Mouse (Mus musculus): Measurements from ENCODE around the gene Bckdhb.
"Not testable (repeated sequence)": the region's sequence is repeated elsewhere in the genome, so short reads cannot be mapped to it uniquely, and the experiment has no call there.

Bckdhb gene

DNA sequence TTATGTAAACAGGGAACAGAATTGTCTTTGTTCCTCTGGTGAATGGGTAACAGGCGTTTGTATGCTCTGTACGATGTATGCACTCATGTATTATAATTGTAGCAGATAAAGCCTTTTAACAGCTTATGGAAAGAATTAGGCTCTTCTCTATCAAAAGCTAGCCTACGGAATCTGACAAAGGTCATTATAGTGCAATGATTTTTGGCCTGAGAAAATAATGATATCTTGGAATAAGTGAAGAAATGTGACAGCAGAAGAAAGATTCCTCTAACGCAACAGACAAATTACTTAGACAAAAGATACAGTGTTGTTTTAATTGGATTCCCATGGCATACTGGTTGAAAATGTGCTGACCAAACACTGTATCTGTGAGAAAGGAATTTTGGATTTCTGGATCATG is 122.0 kb downstream of the Bckdhb start:
- DNase-seq = no peak

DNA sequence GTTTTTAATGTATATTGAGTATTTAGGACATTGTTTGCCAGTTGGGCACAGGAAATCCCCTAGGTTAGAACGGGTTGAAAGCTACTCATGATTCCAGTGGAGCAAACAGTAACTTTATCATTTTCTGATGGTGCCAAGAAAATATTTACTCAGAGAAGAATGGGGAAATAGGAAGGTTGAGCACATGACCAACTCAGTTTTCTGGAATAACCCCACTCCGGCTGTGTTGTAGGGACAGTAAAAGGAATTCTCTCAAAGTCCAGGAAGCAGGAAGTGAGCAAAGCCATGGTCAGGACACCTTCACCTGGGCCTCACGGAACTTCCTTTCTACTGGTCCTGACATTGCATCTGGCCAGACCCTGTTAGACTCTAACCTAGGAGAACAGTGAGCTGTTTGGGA is 122.5 kb downstream of the Bckdhb start:
- no peak for DNase-seq

DNA sequence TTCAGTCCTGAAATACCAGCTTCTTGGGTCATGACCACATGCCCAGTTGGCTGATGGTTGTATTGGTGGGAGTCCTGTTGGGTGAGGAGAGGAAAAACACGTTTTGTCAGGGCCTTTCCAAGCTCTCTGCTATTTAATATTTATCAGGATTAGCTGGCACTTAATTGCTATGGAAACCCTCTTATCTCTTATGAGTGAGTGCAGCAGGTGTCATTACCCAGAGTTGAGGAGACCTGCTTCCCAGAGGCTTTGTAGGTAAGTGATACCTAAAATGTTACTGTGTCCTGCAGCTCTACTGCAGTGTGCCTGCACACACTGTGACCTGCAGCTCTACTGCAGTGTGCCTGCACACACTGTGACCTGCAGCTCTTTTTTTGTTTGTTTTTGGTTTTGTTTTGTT is 124.2 kb downstream of the Bckdhb start:
- no peak for DNase-seq

DNA sequence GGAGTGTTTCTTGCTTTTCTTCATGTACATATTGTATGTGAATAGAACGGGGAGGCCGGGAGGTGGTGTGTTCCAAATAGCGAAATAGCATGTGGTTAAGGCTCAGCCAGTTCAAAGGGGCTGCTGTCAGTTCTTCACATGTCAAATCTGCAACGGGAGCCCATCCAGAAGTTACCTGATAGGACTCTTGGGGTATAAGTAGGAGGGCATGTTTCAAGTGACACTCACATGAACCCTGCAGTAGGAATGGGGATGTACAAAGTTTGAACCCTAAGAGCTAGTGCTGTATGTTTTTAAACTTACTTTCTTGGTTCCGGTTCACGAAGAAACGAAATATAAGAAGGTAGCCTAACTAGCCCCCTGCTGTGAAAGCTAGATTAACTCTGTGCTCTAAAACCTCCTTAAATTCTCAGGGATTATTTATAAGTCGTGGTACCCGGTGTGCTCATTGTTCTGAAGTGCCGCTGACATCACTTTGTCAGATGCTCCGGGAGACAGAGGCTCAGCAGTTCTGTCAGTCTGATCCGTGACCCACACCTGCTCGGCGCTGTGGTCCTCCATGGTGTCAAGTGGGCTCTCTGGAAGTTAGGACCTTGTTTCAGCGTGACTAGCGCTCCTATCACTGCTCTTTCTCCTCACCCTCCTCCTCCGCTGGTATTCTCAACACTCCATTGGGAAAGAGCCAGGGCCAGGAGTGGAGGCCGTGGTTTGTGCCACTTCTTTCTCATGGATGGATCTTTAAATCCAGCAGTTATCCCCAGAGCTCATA is 126.1 kb downstream of the Bckdhb start:
- DNase-seq = no peak

DNA sequence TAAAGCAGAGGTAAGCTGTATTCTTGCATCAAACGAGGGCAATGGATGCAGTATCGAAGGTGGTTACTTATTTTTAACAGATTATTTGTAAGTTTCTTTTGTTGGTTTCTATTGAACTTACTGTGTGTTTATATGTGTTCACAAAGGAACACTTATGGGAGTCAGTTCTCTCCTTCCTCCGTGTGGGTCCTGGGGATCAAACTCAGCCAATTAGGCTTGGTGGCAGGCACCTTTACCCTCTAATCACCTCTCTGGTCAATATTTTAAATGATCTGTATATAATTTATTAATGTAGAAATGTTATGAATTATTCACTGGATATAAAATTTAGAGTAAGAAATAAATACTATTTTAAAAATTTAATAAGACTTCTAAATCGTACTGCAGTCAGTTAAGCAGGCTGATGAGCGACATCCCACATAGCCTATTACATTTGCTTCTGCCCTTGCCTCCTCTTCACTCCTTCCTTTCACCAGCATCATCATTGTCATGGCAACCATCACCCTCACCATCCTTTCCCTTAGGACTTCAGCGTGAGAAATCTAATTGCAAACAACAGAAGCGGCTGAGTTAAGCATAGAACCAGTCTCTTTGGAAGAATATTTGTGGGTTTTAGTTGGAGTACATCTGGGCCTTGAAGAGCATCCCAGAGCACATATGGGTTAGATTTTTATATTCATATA is 130.3 kb downstream of the Bckdhb start:
- no peak for DNase-seq

DNA sequence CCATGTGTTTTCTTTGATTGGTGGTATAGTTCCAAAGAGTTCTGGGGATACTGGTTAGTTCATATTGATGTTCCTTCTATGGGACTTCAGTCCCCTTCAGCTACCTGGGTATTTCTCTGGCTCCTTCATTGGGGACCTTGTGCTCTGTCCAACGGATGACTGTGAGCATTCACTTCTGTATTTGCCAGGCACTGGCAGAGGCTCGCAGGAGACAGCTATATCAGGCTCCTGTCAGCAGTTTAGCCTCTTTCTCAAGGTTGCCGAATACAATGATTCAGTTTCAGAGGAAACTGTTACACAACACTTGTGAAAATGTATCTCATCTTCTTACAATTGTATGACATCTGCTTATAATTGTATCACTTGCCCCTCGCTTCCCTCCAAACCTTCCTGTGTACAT is 135.8 kb downstream of the Bckdhb start:
- not testable (repeated sequence) for DNase-seq

DNA sequence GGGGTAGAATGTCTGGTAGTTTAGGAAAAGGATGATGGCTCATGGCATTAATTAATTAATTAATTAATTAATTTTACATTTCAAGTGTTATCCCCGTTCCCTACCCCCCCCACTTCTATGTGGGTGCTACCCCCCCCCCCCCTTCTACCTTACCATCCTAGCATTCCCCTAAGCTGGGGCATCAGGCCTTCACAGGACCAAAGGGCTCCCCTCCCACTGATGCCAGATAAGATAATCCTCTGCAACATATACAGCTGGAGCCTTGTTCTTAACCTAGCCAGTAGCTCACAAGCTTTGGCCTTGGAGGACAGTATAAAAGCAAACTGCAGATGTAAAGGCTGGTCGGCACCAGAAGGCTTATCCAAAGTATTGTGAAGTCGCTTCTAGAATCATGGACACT is 138.7 kb downstream of the Bckdhb start:
- DNase-seq = no peak

DNA sequence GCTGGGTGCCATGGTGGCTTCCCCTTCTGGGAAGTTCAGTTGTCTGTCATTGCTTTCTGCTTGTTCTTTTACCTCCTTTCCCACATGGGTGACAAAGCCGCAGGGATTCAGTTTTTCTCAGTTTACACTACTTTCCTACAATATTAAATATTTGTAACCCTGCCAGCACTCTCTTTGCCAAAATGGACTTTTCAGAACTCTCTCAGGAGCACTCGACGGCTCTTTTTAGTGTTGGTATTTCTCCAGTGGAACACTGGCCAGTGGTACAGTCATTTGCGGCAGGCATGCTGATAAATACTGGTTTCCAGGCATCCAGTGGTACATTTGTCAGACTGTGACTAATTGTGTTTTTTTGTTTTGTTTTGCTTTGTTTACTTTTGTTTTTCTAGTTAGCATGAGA is 139.2 kb downstream of the Bckdhb start:
- no peak for DNase-seq

DNA sequence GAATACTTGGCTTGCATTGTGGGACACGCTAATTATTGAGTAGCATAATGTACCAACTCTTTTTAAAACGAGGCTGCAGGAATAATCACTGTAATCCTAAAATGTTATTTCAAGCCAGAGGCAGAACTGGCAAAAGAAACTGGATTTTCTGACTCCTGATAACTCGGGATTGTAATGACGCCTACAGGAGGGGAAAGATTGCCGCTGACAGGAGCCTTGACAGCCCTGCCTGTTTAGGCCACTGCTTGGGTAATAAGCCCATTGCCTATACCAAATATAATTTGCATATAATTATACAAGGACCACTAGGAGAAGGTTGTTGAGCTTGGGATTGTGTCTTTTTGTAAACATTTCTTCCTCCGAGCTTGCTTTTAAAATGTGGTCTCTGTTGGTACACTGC is 145.3 kb downstream of the Bckdhb start:
- no peak for DNase-seq

DNA sequence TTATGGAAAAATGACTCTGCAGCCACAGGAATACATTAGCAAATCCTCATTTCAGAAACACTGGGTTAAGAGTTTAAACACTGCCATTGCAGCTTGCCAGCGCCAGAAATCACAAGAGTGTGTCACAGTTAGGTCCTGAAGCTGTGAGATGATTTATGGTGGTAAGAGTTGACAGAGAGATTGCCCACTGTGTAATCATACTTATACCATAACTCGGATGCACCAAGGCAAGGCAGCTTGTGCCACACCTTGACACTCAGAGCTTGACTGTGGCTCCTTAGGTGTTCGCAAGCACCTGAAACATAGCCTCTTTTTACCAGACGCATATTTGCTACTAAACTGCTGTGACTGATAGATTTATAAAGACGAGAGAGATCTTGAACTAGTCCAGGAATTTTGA is 145.8 kb downstream of the Bckdhb start:
- DNase-seq = no peak

DNA sequence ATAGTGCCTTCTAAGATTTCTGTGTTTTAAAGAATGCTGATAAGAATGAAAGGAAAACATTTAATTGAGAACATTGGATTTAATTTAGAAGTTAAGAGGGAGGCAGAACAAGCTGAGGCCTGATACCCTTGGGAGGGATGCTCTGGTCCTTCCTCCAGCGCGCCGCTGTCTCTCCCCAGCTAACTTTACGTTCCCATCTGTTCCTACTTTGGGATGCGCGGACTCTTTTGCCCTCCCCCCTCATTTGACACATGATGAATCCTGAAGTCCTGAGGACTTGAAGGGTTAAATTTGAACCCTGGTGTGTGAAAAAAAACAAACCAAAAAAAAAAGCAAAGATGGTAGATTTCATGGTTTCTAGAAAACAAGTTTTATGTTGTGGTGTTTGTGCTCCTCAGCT is 147.6 kb downstream of the Bckdhb start:
- no peak for DNase-seq

DNA sequence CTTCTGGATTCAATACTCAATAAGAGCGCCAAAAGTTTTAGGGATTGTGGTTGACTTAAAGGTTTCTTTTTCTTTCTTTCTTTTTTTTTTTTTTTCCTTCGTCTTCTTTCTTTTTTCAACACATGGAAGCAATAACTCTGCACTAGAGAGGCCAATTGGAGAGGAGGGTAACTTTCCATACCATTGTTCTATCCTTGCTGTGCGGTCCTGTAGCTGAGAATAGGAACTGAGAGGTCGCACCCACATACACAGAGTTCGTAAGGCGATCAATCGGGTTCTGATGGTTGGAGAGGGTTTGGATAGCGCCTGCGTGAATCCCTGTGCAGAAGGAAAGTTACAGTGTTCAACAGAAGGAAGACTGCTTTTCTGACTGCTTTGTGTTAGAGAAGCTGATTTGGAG is 148.3 kb downstream of the Bckdhb start:
- no peak for DNase-seq

DNA sequence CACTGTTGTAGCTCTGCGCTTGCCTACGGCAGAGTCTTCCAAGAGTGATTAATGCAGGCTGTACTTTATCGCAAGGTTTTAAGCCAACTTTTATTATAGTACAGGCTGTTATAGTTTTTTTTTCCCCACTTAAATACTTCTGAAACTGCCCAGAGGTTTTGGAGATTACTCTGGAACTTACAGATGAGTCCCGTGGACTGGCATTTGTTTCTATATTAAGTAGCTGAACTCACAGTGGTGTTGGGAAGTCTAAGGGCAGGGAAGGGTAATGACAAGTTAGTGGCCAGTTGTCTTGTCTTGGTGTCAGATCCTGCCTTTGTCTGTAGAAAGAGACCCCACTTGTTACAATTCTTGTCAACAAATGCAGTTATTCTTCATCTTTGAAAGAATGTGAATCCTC is 158.6 kb downstream of the Bckdhb start:
- DNase-seq = no peak

DNA sequence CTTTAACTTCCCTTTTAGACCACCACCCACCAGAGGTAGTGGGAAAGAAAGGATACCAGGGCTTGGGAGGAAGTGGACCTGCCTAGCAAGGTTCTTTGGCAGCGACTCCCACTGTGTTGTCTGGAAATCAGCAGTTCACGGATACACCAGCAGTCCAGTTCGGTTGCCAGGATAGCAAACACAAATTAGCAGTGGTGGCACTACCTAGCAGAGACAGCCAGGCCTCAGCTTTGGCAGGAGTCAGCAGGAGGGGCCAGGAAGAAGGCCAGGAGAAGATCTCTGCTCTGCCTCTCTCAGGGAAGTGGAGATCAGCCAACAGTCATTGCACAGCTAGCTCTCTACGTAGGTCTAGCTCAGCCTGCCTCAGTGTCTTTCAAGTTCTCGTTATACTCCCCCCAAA is 159.7 kb downstream of the Bckdhb start:
- DNase-seq = no peak

DNA sequence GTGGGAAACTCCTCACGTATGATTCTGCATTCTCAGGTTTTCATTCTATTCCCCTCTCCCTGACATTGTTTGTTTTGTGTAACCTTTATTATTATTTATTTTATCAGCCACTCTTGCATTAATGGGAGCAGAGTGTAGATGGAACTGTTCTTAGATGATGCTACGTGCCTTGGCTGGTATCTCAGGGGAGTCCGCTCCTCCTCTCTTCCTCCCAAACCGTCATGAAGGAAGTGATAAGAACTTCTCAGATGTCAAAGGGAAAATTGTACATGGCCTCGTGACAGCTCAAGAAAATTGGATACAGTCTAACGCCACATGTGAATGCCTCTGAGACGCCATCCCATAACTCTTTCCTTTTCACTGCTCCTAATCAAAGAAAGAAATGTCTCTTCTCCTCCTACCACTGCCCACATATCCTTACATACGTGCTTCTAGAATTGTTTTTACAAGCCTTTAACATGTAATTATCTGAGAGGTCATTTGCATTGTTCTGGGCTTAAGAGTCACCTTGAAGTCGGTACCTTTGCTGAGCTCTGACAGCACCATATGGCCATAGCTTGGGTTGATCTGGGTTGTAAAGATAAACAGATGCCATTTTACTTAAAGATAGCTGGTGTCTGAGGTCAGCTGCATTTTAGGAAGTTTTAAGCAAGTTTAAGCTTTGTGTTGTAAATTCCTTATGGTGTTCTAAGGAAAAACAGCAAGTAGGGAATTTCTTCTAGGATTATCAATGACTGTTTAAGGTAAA is 165.5 kb downstream of the Bckdhb start:
- peak; percentile 20 for DNase-seq

DNA sequence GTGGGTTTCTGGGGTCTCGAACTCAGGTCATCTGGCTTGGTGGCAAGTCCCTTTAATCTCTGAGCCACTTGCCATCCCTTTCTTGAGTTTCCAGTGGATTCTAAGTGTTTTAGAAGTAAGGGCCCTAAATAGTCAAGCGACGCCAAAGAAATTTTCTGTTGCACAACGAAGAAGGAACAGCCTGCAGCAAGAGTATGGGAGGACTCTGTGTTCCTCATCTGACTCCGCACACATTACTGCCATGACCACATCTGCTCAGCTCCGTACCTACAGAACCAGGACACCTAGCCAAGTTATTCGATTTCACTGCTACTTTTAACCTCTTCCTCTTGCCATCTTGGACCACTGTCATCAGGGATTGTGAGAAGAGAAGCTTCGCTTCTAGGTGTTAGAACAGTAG is 168.0 kb downstream of the Bckdhb start:
- DNase-seq = no peak

DNA sequence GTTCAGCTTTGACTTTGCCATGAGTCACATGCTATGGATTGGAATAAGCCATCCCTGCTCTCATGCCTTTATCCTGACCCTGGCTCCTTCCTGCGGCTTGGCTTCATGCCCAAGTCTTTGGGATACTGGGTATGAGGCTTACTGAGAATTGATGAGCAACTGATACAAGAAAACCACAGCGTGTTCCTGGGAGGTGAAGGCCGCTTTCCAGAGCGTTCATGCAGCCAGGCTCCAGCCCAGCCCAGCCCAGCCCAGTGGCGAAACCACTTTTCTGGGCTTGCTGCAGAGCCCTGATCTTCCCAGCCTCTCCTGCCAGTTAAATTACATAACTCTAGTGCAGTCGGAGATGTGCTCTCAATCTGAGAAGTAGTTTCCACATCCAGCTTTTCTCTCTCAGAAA is 169.2 kb downstream of the Bckdhb start:
- no peak for DNase-seq

DNA sequence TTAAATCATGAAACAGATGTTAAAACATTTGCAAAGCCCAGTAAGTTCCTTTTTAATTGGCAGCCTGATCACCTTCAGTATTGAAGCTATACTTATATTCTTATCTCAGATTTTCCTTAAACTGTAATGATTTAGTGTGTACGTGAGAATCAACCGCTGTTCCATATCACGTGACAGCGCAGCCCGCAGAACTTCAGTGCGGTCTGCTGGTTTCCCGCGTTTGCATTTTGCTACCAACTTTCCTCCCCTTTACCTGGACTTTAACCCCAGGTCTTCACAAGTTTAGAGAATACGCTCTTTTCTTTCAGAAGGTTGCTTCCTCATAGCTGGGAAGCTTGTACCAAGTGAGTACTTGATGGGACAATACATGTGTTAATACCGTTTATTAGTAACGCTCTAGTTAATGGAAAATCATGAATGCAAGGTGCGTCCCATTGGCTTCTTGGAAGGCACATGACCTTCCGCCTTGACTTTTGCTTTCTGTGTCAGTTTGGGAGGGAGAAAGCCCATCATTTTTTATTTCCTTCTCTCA is 171.6 kb downstream of the Bckdhb start:
- no peak for DNase-seq

DNA sequence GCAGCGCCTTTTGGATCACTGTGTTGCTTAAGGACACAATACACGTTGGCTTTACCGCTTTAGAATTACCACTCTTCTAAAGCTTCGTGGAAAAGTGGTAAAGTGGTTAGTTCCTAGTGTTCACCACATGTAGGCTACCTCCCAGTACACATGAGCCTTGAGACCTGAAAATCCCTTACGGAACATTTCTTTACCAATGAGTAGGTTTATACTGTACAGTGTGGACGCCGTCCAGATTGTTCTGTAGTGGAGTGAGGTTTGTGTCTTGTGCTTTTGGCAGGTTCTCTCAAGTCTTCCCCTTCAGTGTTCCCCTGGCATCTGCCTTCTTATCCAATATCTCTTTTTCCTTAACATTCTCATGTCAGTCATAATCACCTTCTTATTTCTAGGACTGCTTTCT is 178.4 kb downstream of the Bckdhb start:
- no peak for DNase-seq

DNA sequence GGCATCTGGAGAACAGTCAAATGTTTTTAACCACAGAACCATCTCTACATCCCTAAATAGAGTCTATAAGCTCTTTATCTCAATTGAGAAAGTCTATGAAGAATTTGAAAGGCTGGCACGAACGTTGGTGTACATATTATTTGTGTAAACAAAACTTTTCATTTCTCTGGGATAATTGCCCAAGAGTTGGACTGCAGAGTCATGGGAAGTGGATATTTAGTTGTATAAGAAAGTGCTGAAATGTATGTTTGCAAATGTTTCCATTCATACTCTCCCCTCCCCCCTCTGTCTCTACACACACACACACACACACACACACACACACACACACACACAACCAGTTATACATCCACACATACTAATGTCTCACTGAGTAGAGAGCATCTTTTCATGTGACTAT is 181.5 kb downstream of the Bckdhb start:
- DNase-seq = no peak

DNA sequence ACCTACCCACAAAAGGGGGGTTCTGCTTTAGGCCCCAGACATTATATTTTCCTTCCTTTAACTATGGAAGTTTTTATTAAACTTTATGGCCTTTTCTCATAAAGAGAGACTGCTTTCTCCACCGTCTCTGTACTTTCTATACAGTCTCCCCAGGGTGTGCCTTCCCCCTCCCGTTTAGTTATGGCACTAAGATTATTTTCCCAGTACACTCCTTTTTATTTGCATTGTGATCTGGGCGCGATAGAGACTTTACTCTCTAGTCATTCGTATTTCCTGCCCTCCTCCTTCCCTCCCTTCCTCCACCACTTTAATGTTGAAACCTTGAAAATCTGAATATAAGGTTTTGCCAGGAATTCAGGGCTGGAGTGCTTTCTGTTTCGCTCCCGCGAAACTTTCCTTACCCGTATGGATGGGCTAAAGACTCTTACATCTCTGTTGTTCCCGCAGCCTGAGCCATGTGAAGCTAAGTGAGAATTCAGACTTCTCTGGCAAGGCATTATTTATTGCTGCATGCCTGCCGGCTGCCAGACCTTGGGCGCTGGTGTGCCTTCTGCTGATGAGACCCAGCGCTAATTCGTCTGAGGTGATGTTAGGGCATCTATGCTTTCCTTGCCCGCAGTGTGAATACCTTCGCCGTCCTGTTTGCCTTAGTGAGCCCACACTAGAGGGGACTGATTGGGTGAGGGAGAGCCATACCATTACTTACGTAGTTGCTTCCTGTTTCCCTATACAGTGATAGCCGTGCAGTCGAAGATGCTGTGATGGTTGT is 182.3 kb downstream of the Bckdhb start:
- no peak for DNase-seq

DNA sequence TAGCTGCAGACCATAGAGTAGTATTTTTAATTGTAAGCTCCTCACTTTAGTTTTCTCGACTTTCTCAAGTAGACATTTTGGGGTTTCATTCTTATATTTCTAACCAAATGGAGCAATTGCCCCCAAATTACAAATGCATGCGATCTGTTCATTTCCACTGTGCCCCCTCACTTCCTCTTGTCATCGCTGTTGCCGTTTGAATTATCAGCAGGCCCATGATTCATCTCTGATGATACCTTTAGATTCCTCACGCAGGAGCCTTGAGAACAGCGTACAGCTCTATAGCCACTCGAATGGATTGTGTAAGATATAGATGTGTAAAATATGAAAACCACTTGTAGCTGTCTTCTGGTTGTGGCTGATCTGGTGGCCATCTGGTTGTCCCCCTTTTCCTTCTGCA is 183.6 kb downstream of the Bckdhb start:
- DNase-seq = no peak
